Mouse (Mus musculus) megakaryocyte-erythroid progenitor cell, adult 5-6 weeks (primary cell): ENCODE measurements around the gene Kl. TPM values are rescaled to one million over a fixed set of nuclear protein-coding genes. Genes with fewer than 3 reads are reported as not detected.

Source experiments
- ATAC-seq: replicated peaks from 2 replicates; pipeline ENCODE4 v1.8.0; 2016; ENCODE audit warnings: mild to moderate bottlenecking, inconsistent platforms; ENCODE audit not compliant: severe bottlenecking, poor library complexity, low FRiP score, low TSS enrichment
- total RNA-seq, 2 experiments: library from RNA; stranded (forward) in 1 of 2; stranded (reverse) in 1 of 2; fragments of 200-1000, 215-1000 nt in 1 of 2; fragments of >200 nt in 1 of 2; fragmentation: Nextera tagmentation in 1 of 2; gene quantifications; 2 replicates each; pipeline ENCODE4 v1.2.3; 2014 to 2017

The Kl gene
- total RNA-seq (2014; fragmentation: Nextera tagmentation): not detected in 2 replicates
- not detected in 2 replicates for total RNA-seq (2017)

DNA sequence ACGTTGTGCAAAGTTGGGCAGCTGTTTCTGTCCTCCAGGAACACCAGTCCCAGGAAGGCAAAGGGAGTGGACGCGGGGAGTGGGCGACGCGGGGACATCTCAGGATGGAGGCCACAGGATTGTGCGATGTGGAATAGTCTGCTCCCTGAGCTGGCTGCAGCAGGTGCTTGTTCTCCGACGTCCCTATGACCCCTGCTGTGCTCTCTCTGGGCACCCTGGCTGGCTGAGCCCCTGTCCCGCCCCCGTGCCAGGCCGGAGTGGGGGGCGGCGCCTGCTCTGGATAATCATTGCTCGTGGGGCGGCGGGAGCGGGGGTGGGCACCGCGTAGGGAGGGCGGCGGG, at the start of gene Kl:
Gene Kl (plus strand): TSS at position 280 of the 341 bp plus-strand sequence.
- ATAC-seq: no peak

DNA sequence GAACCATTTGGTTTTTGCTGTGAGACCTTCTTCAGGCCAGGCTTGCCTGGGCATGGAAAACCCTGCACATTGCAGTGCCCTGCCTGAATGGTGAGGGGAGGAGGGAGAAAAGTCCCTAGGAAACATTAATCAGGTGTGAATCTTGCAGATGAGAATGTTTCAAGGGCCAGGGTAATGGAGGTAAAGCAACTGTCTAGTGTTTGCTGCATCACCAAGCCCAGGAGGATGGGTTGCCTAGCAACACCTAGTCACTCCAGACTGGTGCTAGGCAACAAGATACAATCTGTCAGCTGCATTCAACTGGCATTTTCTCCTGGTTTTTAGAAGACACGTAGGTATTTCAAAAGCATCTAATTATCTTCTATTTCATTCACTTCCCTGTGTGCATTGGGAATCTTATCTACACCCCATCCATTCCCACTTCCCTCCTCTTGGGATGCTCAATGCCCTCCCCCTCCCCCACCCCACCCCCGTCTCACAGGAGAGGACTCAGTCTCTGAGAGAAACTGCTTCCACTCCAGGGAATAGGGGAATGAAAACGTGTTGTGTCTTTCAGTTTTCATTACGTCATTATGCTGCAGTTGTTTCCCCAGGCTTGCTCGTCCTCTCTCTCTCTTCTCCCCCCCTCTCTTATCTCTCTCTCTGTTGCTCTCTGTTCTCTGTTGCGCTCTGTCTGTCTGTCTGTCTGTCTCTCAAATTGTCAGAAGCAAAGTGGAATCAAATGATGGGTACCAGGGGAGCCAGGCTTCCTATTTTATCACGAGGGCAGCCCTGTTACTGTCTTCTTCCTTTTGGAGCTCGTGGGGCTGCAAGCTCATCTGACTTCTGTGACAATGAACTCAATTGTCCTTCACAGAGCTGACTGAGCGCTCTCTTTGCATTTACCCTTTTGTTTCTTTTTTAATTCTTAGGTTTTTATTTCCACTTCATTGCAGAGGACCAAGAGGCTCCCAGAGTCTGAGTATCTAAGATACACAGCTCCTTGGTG, 46.1 kb upstream of the Kl start:
- no peak for ATAC-seq

DNA sequence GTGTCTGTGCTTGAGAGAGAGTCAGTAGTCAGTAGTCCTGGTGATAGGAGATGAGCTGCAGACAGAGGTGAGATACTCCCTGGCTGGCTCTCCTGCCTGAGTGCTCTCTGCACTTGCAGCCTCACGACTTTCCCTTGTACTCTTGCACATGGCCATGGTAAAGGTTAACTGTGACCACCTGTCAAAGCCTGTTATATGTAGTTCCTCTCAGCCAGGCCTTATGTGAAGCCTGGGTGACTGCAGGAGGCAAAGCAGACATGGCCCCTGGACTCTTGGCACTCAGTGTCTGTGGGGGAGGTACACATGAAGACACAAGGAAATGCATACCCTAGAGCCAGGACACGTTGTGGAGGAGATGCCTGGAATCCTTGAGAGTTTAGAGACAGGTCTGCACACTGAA, 40.3 kb upstream of the Kl start:
- no peak for ATAC-seq

DNA sequence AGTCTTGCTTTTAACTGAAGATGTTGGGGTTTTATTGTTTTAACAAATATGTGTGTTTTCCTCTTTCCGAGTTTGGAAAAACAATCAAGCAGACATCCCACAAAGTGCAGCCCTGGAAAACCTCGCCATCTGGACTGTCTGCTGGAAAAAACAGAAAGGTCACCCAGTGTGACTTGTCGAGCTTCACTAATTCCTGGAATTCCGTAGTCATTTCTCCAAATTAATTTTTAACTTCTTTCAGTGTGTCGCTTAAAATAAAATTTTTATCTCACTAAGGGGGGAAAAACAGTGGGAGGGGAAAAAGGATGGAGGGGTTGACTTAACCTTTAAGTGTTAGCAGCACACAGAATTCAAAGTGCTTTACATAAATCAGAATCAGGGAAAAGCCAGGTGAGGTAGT, 39.8 kb upstream of the Kl start:
- ATAC-seq: no peak

DNA sequence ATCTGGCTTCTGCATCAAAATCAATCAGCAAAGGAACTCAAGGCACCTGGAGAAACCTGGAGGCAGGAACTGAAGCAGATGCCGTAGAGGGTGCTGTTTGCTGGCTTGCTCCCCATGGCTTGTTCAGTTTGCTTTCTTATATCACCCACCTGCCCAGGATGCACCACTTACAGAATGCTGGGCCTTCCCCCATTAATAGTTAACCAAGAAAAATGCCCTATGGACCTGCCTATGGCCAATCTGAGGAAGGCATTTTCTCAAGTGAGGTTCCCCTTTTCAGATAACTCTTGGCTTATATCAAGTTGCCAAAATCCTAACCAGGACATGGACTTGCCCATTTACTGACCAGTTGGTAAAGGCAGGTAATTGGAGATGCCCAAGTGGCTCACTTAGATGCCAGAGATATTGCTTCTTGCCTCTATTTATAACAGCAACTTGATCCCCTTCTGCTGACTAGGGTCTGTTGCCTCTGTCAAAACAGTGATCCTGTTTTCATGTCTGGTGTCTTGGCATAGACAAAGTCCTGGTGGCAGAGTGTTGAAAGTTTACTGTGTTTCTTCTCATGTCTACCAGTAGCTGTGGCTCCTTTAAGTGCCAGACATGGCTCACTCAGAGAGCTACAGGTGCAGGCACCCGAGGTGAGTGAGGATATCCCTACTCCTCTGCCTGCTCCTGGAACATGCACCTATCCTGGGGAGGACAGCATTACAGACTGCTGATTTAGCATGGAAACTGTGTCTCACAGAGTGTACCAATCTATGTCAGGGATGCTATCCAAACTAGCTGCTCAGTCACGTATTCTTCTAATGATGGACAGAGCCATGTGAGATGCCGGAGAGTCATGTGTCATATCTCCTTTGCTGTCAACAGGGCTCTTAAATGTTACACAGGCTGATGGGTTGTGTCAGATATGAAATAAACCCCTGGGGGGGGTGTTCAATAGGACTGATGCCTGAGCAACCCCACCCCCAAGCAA, 37.0 kb upstream of the Kl start:
- ATAC-seq: no peak

DNA sequence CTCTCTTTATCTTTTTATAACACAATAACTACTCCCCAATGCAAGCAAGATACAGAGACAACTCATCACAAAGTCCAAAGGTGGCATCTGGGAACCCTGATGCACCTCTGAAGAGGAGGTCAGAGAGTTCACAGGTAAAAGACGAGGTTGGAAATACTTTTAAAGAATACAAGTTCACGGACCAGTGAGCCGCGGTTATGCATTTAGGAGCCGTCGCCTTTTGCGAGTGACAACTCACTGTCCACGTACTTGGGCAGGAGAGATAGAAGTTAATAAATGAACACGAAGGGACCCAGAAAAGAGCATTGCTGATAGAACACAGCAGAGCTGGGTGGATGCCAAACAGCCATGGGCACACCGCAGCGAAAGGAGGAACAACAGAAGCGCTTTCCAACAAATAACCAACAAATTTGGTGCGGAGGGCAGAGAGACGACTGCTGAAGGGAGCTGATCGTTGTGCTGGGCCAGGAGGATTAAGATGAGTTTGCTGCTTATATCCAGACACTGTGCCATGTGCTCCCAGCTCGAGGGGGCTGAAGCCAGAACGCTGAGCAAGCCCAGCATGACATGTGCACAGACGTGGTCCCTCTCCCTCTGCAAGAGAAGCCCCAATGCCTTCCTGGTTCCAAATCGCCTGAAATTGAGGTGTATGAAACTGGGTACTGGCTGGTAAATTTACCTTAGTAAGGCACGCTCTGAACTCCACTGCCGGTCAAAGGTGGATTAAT, 35.1 kb upstream of the Kl start:
- ATAC-seq: no peak

DNA sequence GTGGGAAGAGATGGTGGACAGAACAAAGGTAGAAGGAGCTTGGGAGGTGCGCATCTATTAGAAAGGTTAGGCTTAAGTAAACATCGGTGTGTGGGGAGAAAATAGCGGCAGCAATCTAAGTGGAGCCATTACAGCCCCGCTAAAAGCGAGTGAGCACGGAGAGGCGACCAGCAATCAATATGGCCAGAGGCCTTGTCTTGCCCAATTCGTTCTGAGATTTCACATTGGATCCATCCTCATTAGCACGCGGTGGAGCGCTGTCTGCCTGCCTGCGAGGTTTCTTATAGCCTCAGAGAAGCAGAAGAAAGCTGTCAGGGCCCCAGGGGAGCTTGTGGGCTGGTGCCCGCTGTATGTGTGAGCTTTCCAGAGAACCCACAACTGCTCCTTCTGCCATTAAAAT, 33.8 kb upstream of the Kl start:
- ATAC-seq: no peak

DNA sequence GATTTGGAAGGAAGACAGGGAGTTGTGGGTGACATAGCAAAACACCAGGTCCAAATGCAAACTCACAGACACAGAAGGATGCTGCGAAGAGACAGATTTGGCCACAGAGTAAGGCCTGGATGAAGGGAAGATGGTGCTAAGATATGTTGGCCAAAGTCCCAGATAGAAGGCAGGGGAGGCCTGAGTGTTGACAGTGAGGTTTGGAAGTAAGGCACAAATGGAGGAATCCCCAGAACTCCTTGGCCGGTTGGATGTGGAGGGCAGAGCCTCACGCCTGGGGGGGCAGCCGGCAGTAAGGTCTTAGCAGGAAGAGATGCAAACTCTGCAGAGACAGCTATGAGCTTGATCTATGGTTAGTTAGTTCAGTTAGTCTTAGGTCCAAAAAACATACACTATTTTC, 33.1 kb upstream of the Kl start:
- ATAC-seq: no peak

DNA sequence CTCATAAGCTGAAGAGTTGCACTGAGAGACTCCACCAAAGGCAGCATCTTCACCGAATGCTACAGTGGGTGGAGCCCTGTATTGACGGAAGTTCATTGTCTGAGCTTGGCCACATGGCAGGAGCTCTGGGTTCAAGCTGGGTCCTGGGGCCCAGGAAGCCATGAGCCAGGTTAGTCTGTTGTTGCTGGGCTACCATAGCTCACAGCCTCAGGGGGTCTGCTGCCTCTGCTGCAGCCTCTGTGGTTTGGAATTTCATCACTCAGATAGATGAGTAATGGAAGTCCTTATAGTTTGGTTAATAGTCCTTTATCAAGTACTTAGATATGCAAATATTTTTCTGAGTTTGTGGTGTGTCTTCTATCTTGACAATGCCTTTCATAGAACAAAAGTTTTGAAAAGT, 32.4 kb upstream of the Kl start:
- ATAC-seq: no peak

DNA sequence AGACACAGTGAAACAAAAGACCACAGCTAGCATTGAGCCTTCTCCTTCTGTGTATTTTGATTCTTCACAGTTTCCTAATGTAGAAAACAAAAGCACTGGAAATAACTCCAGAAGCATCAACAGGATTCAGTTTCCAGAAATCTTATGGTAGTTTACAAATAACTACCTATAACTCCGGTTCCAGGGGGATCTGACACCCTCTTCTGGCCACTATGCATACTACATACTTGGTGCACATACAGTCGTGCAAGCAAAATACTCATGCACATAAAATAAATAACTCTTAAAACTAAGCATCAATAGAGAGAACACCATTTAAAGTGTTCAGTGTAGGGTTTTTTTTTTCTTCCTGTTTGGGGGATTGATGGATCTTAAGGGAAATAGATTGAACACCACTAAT, 23.0 kb upstream of the Kl start:
- no peak for ATAC-seq

DNA sequence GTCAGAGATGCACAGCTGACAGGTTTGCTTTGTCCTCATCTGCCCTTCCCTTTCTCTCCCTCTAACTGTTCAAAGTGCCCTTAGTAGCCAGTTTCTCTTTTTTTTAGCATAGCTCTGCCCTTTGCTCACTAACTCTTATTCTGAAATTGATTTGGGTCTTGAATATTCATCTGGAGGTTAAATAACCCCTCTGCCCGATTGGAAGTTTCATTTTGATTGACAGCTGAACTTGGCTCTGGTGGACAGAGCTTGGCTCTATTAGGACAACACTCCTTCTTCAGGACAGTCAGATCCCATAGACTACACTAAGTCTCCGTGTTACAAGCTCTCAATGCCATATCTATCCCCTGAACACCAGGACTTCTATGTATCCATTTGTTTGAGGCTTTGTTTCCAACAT, 19.8 kb upstream of the Kl start:
- no peak for ATAC-seq

DNA sequence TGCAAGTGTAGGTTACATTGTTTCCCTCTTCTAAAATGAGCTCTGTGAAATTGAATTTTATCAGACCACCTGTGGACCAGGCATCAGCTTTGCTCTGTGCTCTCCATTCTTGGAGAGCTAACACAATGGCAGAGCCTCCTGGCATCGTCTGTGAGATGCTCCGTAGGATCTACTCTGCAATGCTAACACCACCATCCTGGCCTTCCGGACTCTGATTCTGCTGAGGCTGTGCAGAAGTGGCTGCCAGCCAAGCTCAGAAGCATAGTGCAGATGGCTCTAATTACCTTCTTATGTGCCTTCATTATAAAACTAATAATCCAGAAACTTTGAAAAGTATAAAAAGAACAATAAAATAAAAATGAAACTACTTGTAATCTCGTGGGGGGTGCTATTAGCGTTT, 16.2 kb upstream of the Kl start:
- ATAC-seq: no peak

DNA sequence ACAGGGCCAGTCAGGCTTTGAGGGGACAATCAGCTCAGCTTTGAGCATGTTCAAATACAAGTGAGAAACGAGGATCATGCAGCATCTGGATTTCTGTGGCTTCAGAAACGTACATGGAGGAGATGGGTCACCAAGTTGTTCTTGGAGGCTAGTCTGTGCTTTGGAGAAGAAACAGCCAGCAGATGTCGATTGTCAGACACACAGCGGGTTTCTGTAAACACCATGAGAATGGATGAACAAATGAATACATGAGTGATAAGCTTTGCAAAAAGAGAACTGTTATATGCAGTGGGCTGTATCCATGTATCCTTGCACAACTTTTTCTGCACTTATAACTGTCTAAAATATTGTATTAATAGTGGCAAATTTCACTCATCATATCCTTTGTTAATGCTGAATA, 15.6 kb upstream of the Kl start:
- ATAC-seq: no peak

DNA sequence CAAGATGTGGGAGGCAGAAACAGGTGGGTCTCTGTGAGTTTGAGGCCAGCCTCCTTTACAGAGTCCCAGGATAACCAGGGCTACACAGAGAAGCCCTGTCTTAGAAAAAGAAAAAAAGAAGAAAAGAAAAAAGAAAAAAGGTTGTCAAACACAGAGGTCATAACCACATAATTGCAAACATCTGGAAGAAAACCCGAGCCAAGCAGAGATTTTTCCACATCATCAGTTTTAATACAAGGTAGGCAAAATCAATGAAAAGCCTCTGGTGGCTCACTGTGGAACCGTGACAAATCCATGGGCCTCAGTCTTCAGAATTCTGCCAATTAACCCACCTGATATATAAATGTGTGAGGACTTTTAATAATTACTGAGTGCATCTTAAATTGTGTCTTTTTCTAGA, 14.9 kb upstream of the Kl start:
- no peak for ATAC-seq

DNA sequence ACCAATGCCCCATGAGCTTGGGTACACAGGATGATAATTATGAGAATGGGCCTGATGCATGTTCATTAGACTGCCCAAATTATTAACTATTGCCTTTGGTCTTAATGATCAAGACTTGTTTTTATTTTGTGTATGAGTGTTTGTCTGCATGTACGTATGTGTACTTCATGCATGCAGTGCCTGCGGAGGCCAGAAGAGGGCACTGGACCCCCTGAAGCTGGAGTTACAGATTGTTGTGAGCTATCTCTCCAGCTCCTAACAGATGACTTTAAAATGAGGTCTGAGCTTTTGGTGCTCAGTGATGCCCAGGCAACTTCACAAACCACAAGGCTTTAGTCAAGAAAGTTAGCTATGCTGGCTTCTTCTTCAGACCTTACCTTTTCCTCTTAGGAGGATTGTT, 6.8 kb upstream of the Kl start:
- no peak for ATAC-seq

DNA sequence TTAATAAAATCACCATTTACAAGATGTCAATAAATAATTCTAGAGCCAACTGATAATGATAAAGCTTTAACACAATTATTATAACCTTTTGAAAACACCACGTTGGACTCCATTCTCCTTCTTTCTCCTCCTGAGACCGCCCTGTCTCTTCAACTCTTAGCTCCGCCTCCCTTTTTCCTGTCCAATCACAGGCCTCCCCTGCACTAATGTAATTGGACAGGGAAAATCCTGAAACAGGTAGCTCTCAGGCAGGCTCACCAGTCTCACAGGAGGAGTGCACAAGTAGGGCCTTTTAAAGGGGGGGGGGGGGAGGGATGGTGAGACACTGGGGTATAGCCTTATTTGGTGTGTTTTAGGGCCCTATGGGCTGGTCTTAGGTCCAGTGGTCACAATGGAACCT, 3.3 kb upstream of the Kl start:
- ATAC-seq: no peak

DNA sequence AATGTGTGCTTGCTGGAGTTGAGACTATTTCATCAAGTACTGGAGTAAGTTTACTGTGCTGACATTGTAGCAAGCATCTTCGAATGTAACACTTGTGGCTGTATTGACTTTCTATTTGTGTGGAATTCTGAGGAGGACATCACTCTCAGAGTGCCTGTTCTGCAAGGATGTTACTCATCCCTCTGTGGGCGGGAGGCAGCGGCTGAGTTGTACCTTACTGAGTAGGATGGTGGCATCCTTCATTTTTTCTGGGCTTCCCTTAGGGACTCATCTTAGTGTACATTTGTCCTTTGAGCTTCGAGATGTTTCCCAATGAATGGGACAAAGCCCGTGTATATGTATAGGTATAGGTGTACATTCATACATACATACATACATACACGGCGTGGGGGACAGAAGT, 1.1 kb upstream of the Kl start:
- ATAC-seq: no peak

DNA sequence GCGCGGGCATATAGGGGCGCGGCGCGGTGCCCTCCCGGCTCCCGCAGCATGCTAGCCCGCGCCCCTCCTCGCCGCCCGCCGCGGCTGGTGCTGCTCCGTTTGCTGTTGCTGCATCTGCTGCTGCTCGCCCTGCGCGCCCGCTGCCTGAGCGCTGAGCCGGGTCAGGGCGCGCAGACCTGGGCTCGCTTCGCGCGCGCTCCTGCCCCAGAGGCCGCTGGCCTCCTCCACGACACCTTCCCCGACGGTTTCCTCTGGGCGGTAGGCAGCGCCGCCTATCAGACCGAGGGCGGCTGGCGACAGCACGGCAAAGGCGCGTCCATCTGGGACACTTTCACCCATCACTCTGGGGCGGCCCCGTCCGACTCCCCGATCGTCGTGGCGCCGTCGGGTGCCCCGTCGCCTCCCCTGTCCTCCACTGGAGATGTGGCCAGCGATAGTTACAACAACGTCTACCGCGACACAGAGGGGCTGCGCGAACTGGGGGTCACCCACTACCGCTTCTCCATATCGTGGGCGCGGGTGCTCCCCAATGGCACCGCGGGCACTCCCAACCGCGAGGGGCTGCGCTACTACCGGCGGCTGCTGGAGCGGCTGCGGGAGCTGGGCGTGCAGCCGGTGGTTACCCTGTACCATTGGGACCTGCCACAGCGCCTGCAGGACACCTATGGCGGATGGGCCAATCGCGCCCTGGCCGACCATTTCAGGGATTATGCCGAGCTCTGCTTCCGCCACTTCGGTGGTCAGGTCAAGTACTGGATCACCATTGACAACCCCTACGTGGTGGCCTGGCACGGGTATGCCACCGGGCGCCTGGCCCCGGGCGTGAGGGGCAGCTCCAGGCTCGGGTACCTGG, 488 bp downstream of the Kl start:
- peak; percentile 42; the same call in 1 of the 2 replicates for ATAC-seq

DNA sequence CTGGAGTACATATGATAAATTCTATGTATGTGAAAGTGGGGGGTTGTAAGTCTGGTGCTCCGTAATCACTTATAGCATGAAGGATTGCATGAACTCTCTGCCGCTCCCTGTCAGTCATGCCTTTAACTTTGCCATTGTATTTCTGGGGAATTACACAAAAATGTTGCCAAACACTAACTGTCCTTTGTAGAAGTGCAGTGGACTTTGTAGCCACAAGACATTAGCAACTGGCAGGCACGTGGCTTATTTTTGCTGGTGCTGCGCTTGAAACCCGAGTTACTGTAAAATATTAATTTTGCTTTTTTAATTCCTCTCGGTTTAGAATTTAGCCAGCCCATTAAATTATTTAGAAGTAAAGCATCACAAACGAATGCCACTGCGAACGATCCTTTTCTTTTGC, 2.4 kb downstream of the Kl start:
- no peak for ATAC-seq
